Mouse (Mus musculus) thymus, postnatal 14 days (tissue): ENCODE measurements around the gene Zfp142.

Experiments used
- DNase-seq: peaks from one replicate; pipeline ENCODE4 v3.0.0; 2021

The Zfp142 gene

DNA sequence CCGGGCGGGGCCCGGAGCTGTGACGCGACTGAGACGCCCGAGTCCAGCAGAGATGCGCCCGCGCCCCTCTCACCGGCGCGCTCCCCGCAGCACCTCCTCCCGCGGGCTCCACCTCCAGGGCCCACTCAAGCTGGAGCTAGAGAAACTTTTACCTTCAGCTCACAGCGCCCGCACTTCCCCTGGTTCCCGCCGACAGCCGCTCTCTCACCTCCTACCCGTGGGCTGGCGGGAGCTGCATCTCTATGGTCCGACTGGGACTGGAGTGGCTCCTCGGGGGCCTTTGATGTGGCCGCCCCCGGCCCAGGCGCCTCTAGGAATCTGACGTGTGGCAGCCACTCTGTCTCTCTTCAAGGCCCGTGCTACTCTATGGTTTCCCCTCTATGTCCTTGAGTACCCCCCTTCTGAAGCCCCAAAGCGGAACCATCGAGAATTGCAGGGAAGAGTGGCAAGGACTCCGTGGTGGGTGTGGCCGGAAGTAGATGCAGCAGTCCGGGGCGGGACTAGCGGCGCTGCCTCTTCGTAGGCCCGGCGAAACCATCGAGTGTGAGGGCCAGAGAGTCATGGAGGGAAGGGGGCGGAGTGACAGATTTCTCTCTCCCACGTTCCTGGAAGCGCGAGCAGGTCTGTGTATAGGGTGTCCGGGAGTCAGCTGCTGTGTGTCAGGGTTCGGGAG lies at the start of gene Zfp142, which contains the start of gene Bcs1l:
Gene Zfp142 (minus strand): TSS at position 474 of the 673 bp plus-strand sequence.
Gene Bcs1l (plus strand): TSS at position 517 of the 673 bp plus-strand sequence.
- peak; percentile 99 for DNase-seq

DNA sequence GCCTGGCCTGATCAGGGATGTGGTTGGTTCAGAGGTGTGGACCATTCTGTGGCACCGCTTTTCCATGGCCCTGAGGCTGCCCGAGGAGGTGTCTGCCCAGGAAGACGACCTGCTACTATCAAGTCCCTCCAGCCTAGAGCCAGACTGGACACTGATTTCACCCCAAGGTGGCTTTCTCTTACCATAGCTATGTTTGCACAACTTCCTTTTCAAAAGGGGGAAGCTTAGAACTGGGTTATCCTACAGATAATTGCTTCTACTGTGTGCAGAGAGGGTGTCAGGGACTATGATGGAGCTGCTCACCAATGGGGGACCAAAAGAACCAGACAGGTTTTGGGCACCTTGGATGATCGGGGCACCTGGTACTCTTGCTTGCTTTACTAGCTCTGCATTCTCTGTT lies 44.7 kb upstream of the Zfp142 start:
- no peak for DNase-seq

DNA sequence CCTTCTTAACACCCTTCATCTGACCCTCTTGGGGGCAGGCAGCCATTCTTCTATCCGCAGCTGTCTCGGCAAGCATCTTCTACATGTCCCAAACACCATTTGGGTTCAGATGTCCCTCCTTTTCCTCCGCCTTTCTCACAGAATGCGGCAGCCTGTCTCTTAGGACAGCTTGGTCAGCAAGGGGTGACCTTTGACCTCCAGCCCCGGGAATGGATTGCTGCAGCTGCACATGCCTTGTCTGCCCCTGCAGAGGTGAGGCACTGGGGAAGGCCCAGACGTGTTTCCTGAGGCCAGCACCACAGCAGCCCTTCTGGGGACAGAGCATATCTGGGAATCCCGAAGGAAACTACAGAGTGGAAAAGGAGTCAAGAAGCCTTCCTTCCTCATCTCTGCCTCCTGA lies 40.0 kb upstream of the Zfp142 start:
- no peak for DNase-seq

DNA sequence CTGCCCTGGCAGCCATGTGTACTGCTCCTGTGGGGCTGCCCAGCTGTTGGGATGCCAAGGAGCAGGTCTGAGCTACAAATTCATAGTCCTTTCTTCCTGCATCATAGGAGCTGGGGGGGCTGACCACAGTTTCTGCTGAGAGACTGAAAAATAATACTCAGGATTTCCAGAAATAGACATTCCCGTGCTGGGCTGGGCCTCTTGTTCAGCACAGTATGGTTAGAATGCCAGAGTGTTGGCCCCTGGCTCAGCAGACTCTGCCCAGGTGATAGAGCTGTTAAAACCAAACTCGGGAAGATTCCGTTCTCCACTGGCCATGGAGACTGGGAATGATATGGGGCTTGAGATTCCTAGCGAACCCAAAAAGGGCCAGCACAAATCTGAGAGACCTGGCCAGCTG lies 38.0 kb upstream of the Zfp142 start:
- no peak for DNase-seq

DNA sequence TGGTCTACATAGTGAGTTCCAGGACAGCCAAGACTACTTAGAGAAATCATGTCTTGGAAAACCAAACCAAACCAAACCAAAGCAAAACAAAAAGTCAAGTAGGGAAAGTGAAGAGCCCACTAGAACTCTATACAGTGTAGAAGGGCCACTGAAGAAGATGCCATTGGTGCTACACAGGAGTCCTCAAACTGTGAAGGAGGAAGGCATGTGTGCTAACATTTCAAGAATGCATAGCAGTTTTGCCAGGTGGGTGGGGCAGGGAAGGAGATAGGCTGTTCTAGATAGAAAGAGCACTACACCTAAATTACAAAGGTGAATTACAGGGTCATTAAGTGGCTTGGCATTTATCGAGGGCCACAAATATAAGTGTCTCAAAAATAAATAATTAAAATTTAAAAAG lies 36.1 kb upstream of the Zfp142 start:
- no peak for DNase-seq

DNA sequence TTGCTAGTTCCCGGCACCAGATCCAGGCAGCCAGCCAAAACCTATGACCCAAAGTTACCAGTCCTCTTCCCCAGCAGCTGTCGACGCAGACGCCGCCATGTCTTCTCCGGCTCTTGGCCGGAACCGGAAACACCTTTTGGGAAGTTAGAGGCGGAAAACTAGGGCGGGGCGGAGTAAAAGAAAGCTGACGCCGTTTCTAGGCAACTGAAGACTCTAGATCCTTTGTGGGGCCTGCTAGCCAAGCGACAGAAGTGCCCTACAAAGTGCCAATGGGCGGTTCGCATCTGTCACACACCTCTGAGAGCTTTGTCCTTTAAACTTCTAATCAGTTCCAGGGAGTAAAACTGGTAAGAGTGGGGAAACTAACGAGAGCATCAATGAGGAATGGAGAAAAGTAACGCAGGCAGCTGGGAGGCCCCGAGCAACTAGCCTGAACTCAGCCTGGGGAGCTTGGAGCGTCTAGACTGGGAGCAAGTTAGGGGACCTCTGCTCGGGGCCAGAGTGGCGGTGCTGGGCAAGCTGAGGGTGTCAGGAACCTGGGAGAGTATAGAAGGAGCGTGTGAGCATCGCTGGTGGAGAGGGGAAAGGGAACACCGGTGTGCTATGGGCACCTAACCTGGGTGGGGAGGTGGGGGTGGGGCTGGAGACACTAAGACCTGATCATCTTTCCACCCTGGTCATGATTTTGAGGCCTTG lies 13.4 kb upstream of the Zfp142 start, which contains the start of the genes Rnf25 and Stk36:
Gene Rnf25 (minus strand): TSS at position 131 of the 696 bp plus-strand sequence.
Gene Stk36 (plus strand): TSS at position 179 of the 696 bp plus-strand sequence.
- peak; percentile 85 for DNase-seq

DNA sequence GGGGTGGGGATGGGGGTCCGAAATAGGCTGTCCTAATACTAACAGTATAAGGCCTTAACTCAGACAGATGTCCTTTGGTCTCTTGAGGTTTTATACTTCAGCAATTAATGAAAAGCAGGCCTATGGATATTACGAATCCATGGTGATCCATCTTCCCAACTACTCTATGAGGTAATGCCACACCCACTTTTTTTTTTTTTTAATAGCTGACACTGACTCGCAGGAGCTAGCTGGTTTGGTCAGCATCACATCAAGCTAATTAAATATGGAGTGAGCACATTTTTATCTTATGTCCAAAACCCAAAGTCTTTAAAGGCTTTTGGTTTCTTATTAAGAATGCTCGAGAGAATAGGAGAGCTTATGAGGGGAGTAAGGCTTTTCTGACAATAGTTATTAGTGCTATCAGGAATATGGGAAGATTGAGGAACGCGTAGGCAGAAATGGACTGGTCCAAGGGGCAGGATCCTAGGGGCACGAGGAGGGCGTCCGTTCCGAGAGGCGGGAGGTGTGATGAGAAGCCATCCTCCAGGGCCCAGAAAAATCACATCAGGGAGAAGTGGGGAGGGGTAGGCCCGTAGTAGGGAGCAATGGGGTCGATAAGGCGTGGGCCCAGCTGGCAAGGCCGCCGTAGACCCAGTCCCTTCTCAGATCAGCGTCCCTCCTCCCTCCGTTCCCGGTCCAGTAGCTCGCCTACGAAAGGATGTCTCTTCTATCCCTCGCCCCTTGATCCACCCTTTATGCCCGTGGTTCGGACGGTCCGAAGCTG lies 12.6 kb upstream of the Zfp142 start:
- DNase-seq, result no peak

DNA sequence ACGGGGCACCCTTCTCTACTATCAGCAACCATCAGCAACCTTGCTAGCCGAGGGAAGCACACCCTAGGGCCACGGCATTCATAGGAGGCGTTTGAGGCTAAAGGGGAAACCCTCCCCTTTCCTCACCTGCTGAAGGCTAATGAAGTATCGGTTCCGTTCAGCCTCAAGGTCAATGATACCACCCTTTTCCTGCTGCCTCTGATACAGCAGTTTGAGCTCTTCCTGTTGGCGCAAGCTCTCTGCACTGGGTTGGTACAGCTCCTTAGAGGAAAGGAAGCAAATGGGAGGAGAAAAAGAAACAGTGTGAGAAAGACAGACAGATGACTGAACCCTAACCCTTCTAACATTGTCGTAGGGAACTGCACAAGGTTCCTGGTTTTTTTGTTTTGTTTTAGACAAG lies 6.4 kb upstream of the Zfp142 start:
- DNase-seq, result no peak

DNA sequence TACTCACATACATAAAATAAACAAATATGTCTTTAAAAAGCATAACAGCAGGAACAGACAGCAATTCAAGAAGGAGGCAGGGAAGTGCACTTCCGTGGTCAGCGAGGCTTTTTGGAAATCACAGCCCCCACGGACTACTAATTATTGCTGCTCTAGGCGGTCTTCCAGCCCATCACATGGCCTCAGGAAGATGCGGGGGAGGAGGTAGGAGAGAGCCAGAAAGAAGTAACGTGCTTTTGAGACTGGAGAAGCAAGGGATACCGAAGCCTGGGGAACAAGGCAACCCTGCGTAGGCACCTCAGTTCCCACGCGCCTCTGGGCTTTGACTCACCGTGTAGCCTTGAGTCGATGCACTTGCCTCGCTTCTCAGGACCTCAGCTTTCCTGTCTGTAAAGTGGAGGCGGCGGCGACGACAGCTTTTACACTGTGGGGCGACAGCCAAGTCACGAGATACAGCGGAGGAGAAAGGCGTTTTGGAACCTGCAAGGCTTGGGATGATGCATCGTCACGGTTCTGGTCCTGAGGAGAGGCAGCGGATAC lies 743 bp downstream of the Zfp142 start:
- no peak for DNase-seq

DNA sequence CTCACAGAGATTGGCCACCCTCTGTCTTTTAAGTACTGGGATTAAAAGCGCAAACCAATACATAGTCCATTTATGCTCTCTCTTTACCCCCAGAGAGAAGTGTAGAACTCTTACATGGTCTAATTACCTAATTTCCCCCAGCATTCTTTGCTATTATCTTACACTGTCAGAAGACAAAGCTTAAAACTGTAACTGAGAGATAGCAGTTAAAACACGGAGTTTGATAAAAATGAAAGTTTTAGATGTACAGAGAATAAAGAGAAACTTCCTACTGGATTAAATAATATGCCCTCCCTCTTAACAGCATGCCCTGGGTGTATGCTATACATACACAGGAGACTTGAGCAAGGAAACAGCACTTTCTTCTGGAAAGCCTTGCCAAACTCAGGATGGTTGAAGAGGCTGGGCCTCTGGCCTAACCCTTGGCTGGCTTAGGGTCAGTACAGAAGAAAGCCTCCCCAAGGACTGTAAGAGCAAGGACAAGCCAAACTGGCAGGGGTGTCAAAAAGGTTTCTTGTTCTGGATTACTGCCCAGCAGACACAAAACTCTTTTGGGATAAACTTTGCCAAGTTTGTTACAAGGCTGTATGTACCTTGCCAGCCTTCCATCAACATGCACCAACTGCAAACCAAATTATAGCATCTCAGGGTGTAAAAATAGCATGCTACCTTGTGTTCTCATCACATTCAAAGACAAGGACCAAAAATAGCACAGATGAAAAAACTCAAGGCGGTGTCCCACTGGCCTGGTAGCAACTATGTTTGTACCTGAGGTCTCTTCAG lies 3.2 kb downstream of the Zfp142 start:
- DNase-seq, result no peak

DNA sequence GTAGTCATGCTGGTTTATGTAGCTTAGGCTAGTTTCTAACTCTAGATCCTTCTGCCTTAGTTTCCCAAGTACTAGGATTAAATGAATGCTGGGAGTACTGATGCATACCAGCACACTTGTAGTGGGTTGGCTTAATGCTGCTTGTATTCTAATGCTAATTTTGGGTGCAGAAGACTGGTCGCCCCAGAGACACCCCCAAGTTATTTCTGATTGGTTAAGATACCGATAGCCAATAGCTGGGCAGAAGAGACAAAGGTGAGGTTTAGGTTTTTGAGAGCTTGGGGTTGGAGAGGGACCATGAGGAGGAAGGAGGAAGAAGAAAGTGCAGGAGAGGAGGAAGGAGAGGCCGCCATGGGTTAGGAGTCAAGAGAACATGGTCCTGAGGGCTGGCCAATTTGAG lies 5.4 kb downstream of the Zfp142 start:
- DNase-seq, result no peak

DNA sequence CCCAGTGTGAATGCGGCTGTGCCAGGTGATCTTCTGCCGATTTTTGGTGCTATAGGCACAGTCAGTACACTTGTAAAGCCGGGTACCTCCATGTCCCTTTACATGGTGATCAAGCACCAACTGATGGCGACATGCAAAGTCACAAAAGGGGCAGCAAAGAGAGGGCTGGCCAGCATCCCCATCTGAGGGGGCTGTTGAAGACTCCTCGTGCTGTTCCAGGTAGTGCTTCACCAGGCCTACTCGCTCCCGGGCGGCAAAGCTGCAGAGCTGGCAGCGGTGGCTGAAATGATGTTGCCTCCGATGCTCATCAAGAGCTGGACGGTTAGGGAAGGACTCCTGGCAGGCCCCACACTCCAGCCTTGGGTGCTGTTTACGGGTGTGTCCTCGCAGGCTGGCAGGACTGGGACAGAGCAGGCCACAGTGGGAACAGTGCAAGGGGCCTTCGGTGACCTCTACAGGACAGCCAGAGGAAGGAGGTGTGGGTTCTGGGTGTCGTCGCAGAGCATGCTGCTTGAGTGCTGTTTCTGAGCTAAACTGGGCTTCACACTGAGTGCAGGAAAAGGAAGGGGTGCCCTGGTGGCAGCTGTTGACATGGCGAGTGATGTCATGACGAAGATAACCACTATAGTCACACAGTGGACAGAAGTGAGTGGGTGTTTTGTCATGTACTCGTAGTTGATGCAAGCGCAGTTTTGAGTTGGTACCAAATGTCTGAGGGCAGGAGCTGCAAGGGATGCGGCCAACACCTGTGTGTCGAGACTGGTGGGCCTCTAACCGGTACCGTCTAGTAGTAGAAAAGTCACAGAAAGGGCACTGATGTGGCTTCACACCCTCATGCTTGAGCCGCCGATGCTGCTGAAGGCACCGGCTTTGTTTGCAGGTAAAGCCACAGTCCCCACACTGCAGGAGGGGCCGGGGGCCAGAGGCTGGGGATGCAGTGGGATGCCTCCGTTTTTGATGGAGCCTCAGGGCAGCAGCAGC lies 18.0 kb downstream of the Zfp142 start:
- no peak for DNase-seq

DNA sequence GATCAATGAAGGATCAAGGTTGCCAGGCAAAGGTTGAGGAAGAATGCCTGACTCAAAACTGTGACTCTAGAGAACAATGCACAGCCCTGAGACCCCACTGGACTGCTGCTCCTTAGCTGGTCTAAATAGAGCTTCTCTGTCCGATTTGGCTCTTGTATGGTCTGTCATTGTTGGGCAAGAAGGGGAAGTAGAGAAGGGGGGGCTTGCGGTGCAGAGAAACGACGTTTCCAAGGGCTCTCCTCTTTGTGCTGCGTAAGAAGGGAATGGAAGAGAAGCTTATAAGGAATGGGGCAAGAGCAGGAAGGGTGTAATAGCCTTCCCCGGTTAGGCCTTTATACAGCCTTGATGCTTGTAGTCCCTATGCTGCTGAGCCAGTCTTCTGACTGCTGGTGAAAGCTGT lies 22.2 kb downstream of the Zfp142 start:
- no peak for DNase-seq

DNA sequence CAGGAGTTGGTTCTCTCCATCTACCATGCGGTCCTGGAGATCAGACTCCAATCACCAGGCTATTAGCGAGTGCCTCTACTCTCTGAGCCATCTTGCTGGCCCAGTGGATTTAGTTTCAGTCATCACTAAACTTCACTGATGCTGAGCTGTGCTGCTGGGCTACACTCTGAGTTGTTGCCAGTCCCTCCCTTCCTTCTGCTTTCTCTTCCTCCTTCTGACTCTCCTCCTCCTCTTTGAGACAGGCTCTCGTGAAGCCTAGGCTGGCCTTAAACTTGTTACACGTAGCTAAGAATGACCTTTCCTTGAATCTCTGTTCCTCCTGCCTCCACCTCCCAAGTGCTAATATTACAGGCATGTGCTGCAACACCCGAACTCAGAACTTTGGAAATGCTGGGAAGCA lies 29.0 kb downstream of the Zfp142 start:
- DNase-seq, result no peak

DNA sequence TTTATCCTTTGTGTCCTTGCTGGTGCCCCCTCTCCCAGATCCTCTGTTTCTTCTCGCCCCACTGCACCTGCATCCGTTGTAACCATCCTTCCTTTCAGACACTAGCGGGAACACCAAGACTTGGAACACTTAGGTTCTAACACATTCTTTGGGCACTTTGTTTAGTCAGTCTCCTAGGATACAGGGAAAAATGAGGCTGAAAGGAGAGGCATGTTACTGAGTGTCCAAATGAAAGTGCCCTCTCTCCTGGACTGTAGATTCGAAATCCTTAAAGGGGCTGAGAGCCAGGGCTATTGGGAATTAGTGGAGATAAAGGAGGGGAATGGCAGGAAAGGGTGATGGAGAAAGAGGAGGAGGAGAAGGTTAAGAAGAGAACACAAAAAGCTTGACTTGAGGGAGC lies 43.9 kb downstream of the Zfp142 start, which contains the start of gene Usp37:
Gene Usp37 (minus strand): TSS at position 101 of the 400 bp plus-strand sequence.
- no peak for DNase-seq

DNA sequence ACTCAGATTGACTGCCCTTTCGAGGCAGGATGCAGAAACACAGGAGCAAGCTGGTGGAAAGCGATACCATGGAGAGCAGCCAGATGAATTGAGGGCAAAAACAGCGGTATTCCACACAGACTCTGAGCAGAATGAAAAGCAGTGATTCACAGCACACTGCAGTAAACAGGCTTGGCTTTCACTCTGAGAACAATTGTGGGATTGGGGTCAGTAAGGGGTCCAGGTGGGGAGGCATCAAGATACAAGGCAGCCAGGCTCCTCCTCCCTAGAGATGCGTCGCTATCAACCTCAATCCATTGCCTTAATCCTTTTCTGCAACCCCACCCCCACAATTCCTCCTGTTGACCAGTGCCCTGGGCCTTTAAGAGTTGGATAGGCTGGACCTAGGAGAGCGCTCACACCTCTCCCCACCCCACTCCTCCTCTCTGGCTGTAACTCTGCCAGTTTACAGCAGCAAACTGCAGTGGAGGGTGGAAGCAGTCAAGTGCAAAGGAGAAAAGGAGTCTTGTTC lies 45.5 kb downstream of the Zfp142 start, which contains the start of gene Plcd4:
Gene Plcd4 (plus strand): TSS at position 438 of the 511 bp plus-strand sequence.
- DNase-seq, result no peak

DNA sequence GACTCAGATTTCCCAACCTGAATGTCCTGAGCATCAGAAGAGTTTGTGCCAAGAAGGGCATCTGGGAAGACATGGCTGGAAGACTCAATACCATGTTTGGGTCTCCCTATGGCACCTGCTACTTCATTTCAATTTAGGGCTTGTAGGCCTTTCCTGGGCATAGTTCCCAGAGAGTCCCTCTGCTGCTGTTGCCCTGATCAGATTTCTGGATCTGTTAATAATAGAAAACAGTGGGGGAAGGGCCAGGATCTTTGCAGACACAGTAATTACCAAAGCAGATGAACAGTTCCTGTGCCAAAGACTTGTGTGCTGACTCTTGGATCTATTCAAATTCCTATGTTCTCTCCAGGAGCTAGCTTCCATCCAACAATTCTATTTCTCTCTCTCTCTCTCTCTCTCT lies 49.4 kb downstream of the Zfp142 start:
- no peak for DNase-seq

DNA sequence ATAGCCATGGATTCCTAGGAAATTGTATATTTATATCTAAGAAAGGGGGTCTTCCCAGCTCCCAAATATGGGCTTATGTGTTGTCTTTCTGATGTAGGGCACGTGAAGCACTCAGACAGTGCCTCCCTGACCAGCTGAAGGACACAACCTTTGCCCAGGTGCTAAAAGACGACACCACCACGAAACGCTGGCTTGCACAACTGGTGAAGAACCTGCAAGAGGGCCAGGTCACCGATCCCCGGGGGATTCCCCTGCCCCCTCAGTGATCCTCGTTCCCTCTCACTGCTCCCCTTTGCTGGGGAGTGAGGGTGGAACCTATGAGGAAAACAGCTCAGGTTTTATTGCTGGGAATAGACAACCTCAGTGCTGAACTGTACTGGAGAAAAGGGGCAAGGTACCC lies 59.5 kb downstream of the Zfp142 start:
- no peak for DNase-seq

DNA sequence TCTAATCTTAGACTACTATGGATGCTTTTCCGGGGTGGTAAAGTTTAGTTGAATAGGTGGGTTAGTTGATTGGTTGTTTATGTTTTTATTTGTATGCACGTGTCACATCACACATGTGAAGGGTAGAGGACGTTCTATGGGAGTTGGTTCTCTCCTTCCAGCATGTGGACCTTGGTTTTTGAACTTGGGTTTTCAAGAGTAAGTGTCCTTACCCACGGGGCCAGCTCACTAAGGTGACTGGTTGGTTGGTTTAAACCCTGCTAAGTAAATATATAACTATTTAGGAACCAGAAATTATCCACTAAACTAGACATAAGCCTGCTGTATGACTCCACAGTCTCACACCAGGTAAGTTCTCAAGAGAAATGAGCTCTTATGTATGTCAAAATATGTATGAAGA lies 63.3 kb downstream of the Zfp142 start:
- DNase-seq, result no peak

DNA sequence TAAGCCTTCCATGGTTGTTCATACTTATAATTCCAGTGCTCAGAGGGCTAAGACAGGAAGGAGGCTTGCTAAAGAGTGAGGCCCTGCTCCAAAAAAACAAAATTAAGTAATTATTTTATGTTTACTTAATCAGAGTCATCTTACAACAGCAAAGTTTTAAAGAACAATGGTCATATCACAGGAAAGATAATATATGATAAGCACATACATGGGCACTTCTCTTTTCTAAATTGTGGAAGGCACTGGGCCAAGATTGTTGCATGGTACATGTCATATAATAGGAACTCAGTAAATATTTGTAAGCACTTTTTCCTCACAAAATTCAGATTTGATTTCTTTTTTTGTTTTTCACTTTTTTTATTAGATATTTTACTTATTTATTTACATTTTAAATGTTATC lies 68.2 kb downstream of the Zfp142 start:
- DNase-seq, result no peak
